Mouse (Mus musculus) E14TG2a.4 (cell line): ENCODE measurements at regions not wholly inside any gene's neighbourhood (a gene's known extent, or its start where the extent isn't known, plus 50 kb on each side); places are given as distances from the start of the nearest gene placed in this dataset.
"Not testable (repeated sequence)": the region's sequence is repeated elsewhere in the genome, so short reads cannot be mapped to it uniquely, and the experiment has no call there.

Experiments used
- H3K27me3 ChIP-seq: 2 replicates; pipeline ENCODE4 v1.6.1; 2014; ENCODE audit warnings: low read length, control low read depth; ENCODE audit not compliant: insufficient read depth
- H3K36me3 ChIP-seq: 2 replicates; pipeline ENCODE4 v1.6.1; 2014; ENCODE audit warnings: low read length, control low read depth; ENCODE audit not compliant: insufficient read depth
- H3K4me1 ChIP-seq: replicated peaks from 2 replicates; pipeline ENCODE4 v1.6.1; 2014; ENCODE audit warnings: low read depth, low read length, control low read depth
- H3K4me3 ChIP-seq: replicated peaks from 2 replicates; pipeline ENCODE4 v1.5.1; 2014; ENCODE audit warnings: mild to moderate bottlenecking, low read length
- H3K9me3 ChIP-seq: 2 replicates; pipeline ENCODE4 v1.6.1; 2014; ENCODE audit warnings: low read length, control low read depth
- CTCF ChIP-seq: conservative IDR thresholded peaks from 2 replicates; pipeline ENCODE4 v1.5.1; 2014; ENCODE audit warnings: low read length
- NANOG ChIP-seq: IDR thresholded peaks from 2 replicates; pipeline ENCODE4 v1.6.1; 2014; ENCODE audit warnings: borderline replicate concordance, low read length, mixed read lengths
- POU5F1 ChIP-seq: IDR thresholded peaks from 2 replicates; pipeline ENCODE4 v1.6.1; 2014; ENCODE audit warnings: low read length, borderline replicate concordance

- TF ChIP-seq NANOG = no peak
- no peak for TF ChIP-seq POU5F1
- TF ChIP-seq CTCF = no peak
- Histone ChIP-seq H3K9me3 (no peaks in the 10 kb centered on the region), H3K27me3 (peaks cover 3% of the 10 kb centered on the region; the same call in 1 of the 2 replicates), H3K4me3 (no peak overlapping the region), H3K36me3 (no peaks in the 10 kb centered on the region), H3K4me1 (peaks cover 5% of the 10 kb centered on the region; the same call in 1 of the 2 replicates)
Observed at GRCm38 (mm10) chr2:63706643-63707042, 391.2 kb downstream of the Fign start.

DNA sequence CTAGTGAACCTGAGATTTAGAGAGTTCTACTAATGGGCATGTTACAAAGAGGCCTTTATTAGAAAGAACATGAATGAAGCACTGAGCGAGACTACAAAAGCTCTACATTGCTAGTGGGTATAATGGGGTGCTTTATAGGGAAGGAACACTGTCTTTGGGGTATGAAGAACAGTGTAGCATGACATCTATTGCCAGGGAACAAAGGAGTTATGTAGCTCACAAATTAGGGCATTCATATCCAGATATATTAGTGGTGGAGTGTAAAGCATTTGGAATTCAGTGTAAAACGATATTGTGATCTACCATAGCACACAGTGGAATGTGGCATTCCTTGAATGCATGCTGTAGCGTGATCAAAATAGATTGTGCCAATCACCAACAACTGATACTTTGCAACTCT is 391.7 kb downstream of the Fign start:
- Histone ChIP-seq H3K36me3 (no peaks in the 10 kb centered on the region), H3K4me3 (no peak overlapping the region), H3K4me1 (peaks cover 5% of the 10 kb centered on the region; the same call in 1 of the 2 replicates), H3K27me3 (peaks cover 3% of the 10 kb centered on the region; the same call in 1 of the 2 replicates), H3K9me3 (no peaks in the 10 kb centered on the region)
- TF ChIP-seq POU5F1 (no peak), CTCF (no peak)

GRCm38 (mm10) chr2:63702333-63703096 is 395.3 kb downstream of the Fign start:
- Histone ChIP-seq H3K9me3 (no peaks in the 10 kb centered on the region), H3K36me3 (no peaks in the 10 kb centered on the region), H3K4me1 (peaks cover 5% of the 10 kb centered on the region; the same call in 1 of the 2 replicates), H3K27me3 (peaks cover 5% of the 10 kb centered on the region; the same call in 1 of the 2 replicates), H3K4me3 (peak overlapping the region; percentile 73)
- TF ChIP-seq NANOG (no peak), CTCF (no peak), POU5F1 (no peak)

GRCm38 (mm10) chr2:63701861-63702260 is 396.0 kb downstream of the Fign start:
- Histone ChIP-seq H3K36me3 (no peaks in the 10 kb centered on the region), H3K4me3 (peak overlapping the region; percentile 73), H3K4me1 (peaks cover 5% of the 10 kb centered on the region; the same call in 1 of the 2 replicates), H3K27me3 (peaks cover 5% of the 10 kb centered on the region; the same call in 1 of the 2 replicates), H3K9me3 (no peaks in the 10 kb centered on the region)
- TF ChIP-seq NANOG = no peak
- no peak for TF ChIP-seq CTCF
- TF ChIP-seq POU5F1 = no peak

GRCm38 (mm10) chr2:63700255-63700654 is 397.6 kb downstream of the Fign start:
- no peaks in the 10 kb centered on the region for H3K36me3 ChIP-seq
- H3K4me3 ChIP-seq = no peak overlapping the region
- H3K4me1 ChIP-seq = peaks cover 5% of the 10 kb centered on the region; the same call in 1 of the 2 replicates
- peaks cover 5% of the 10 kb centered on the region; the same call in 1 of the 2 replicates for H3K27me3 ChIP-seq
- TF ChIP-seq POU5F1 = no peak
- peak; percentile 50 for TF ChIP-seq CTCF
- no peaks in the 10 kb centered on the region for H3K9me3 ChIP-seq

DNA sequence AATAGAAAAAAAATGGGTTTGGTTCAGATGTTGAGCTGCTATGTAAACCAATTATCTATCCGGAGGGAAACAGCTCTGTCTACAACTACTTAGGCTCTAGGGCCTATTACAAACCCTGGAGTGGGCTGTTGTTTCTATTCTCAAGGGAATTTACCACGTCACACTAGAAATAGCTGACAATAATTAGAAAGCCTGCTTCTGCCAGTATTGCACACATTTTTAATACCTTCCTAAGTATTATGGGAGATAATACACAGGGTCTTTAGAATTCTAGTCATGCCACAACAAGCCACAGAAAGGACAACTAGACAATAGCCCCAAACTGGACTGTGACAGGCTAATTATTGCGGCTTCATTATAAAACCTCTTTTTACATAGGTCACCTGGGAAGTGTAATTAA is 428.1 kb downstream of the Fign start:
- H3K9me3 ChIP-seq = no peaks in the 10 kb centered on the region
- no peak overlapping the region for H3K4me3 ChIP-seq
- H3K36me3 ChIP-seq = no peaks in the 10 kb centered on the region
- no peaks in the 10 kb centered on the region for H3K27me3 ChIP-seq
- no peak for TF ChIP-seq POU5F1
- TF ChIP-seq CTCF = no peak
- no peak for TF ChIP-seq NANOG
- H3K4me1 ChIP-seq = no peaks in the 10 kb centered on the region

DNA sequence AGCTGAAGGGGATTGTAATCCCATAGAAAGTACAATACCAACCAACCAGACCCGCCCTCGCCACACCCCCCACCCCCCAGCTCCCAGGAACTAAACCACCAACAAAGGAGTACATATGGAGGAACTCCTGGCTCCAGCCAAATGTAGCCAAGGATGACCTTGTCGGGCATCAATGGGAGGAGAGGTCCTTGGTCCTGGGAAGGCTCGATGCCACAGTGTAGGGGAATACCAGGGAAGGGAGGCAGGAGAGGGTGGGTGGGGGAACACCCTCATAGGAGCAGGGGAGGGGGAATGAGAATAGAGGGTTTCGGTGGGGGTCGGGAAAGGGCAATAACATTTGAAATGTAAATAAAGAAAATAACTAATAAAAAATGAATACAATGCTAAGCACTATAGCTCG is 429.1 kb downstream of the Fign start:
- Histone ChIP-seq H3K4me1 (no peaks in the 10 kb centered on the region), H3K36me3 (no peaks in the 10 kb centered on the region), H3K27me3 (no peaks in the 10 kb centered on the region), H3K9me3 (no peaks in the 10 kb centered on the region), H3K4me3 (no peak overlapping the region)
- TF ChIP-seq NANOG (no peak), POU5F1 (no peak), CTCF (no peak)

GRCm38 (mm10) chr2:63659947-63660346 is 437.9 kb downstream of the Fign start:
- not testable (repeated sequence) for H3K9me3 ChIP-seq, H3K36me3 ChIP-seq

More at GRCm38 (mm10) chr2:63659947-63660346, 437.9 kb downstream of the Fign start:
- not testable (repeated sequence) for H3K4me3 ChIP-seq, H3K4me1 ChIP-seq, H3K27me3 ChIP-seq
